Mouse (Mus musculus) midbrain, embryonic 11.5 days (tissue): Measurements from ENCODE around the gene Nol12. TPM values are rescaled to one million over a fixed set of nuclear protein-coding genes. Genes with fewer than 3 reads are reported as not detected.
A peak's percentile ranks its signal among the peaks of the same experiment; 100 is the strongest.

Experiments used
- ATAC-seq: fragments of 200-750 bp; cut with Nextera tagmentation; 2 replicates; pipeline ENCODE4 v1.8.0; 2017; ENCODE audit warnings: moderate TSS enrichment, moderate library complexity; ENCODE audit not compliant: low FRiP score
- DNase-seq: peaks from one replicate; pipeline ENCODE4 v3.0.0; 2015; ENCODE audit warnings: low spot score; ENCODE audit errors: missing footprints
- H3K27ac ChIP-seq: fragments of 300-500 bp; sonication (generic); 2 replicates; pipeline ENCODE4 v1.5.1; 2014; ENCODE audit warnings: low read depth, low read length
- H3K27me3 ChIP-seq: fragments of 300-500 bp; sonication (generic); 2 replicates; pipeline ENCODE4 v1.6.1; 2014; ENCODE audit warnings: mild to moderate bottlenecking, low read length, moderate library complexity, mixed read lengths; ENCODE audit not compliant: control insufficient read depth, insufficient read depth
- H3K36me3 ChIP-seq: fragments of 300-500 bp; sonication (generic); 2 replicates; pipeline ENCODE4 v1.6.1; 2014; ENCODE audit warnings: mild to moderate bottlenecking, low read length, moderate library complexity, mixed read lengths; ENCODE audit not compliant: control insufficient read depth, insufficient read depth
- H3K4me1 ChIP-seq: fragments of 300-500 bp; sonication (generic); 2 replicates; pipeline ENCODE4 v1.6.1; 2014; ENCODE audit warnings: low read length; ENCODE audit not compliant: control insufficient read depth, insufficient read depth
- H3K4me2 ChIP-seq: fragments of 300-500 bp; sonication (generic); 2 replicates; pipeline ENCODE4 v1.6.1; 2014; ENCODE audit warnings: mild to moderate bottlenecking, moderate library complexity
- H3K4me3 ChIP-seq: fragments of 300-500 bp; sonication (generic); 2 replicates; pipeline ENCODE4 v1.5.1; 2014; ENCODE audit warnings: low read depth, low read length
- H3K9ac ChIP-seq: fragments of 300-500 bp; sonication (generic); 2 replicates; pipeline ENCODE4 v1.6.1; 2014; ENCODE audit warnings: low read length
- H3K9me3 ChIP-seq: fragments of 300-500 bp; sonication (generic); 2 replicates; pipeline ENCODE4 v1.6.1; 2016; ENCODE audit warnings: low read length; ENCODE audit not compliant: control insufficient read depth
- WGBS: fragments of 180-500 bp; shearing (Covaris S2); extraction: QIAGEN DNeasy Blood & Tissue Kit; methylation state at CpG from one replicate; pipeline ENCODE4 v1.1.7; 2014; 5-methylcytosine and 5-hydroxymethylcytosine counted together
- polyA plus RNA-seq: library from polyadenylated mRNA; unstranded; fragments of >200 nt; fragmentation: Nextera tagmentation; extraction: Ambion mirVana; gene quantifications from 2 replicates; pipeline ENCODE4 v1.2.1, GENCODE M21; 2014

Gene Nol12
- polyA plus RNA-seq = 58.3 and 62.7 TPM in 2 replicates

DNA sequence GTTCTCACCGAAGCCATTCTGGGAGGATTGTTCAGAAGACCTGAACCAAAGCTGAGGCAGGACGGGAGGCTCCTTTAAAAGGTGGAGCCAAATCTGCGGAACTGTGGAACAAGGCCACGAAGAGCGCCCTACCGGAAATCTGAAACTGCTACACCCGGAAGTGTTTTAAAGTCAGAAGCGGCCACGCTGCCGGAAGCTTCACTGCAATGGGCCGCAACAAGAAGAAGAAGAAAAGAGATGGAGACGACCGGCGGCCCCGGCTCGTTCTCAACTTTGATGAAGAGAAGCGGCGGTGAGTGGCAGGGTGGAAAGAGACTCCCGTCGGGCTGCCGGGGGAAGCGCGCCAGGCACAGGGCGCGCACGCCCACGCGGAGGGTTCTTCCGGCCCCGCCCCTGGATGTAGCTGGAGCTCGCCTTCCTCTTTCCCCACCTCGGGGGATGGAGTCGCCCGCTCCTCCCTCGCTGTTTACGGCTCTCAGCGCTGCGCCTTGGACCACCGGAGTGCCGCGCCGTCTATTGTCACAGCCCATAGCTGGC is at the start of gene Nol12:
TSS of gene Nol12 (plus strand) at position 150 of the 537 bp plus-strand sequence.
- Histone ChIP-seq H3K27me3 (no peaks in the 10 kb centered on the region), H3K9ac (peak within 1 kb of the TSS; percentile 81), H3K36me3 (peaks cover 10% of the 10 kb centered on the region; the same call in 1 of the 2 replicates), H3K4me3 (peak within 1 kb of the TSS; percentile 82), H3K4me2 (peak within 1 kb of the TSS; percentile 89), H3K27ac (peak within 1 kb of the TSS; percentile 64; the same call in 1 of the 2 replicates), H3K9me3 (no peaks in the 10 kb centered on the region), H3K4me1 (peaks cover 8% of the 10 kb centered on the region)
- ATAC-seq (peak; percentile 90), DNase-seq (peak; percentile 99)
- WGBS = under 1% methylated on average over 42 of the region's 42 CpGs

DNA sequence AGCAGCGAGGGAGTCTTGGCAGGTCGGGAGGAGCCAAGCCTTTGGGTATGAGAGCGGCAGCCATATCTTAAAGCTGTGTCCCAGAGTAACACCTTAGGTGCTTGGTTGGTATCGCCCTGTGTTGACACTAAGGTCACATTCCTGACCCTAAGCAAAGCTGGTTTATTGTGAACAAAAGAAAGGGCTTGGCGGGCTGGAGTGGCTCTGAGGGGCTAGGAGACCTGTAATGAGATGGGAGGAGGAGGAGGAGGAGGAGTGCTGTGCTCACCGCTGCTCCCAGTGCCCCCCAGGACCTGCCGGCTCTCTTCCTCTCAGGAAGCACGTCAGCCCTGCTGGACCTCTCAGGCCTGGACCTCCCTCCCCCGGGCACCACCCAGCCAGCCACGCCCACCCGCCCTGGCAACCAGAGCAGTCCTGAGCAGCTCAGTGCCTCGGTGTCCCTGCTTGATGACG is 45.3 kb upstream of the Nol12 start:
- peaks cover 22% of the 10 kb centered on the region for H3K36me3 ChIP-seq
- H3K9ac ChIP-seq = peak overlapping the region; percentile 6; the same call in 1 of the 2 replicates
- no peak overlapping the region for H3K27ac ChIP-seq
- H3K9me3 ChIP-seq = no peaks in the 10 kb centered on the region
- H3K4me1 ChIP-seq = peaks cover 9% of the 10 kb centered on the region; the same call in 1 of the 2 replicates
- ATAC-seq (0 out of 2 replicates have a peak, but pooled peaks have one; percentile 19), DNase-seq (no peak)
- 15% methylated on average over 13 of the region's 13 CpGs for WGBS
- H3K4me3 ChIP-seq = no peak overlapping the region
- H3K4me2 ChIP-seq = no peak overlapping the region
- H3K27me3 ChIP-seq = no peaks in the 10 kb centered on the region

DNA sequence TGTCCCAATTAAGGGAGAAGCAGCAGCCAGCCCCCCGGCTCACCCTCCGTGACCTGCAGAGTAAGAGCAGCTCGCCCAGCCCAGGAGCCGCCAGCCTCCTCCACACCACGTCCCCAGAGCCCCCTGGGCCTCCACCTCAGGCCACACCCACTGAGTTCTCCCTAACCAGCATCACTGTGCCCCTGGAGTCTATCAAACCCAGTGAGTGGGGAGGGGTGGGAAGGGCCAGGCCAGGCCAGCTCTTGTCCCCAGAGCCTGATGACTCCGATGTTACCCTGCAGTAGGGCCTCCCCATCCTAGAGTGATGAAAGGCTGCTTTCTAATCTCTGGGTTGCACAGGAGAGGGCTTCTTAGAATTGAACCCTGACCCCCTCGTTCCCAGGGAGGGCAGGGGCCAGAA is 42.3 kb upstream of the Nol12 start:
- no peak overlapping the region for H3K9ac ChIP-seq
- ATAC-seq (no peak), DNase-seq (no peak)
- no peaks in the 10 kb centered on the region for H3K9me3 ChIP-seq
- no peak overlapping the region for H3K4me2 ChIP-seq
- H3K27ac ChIP-seq = no peak overlapping the region
- peaks cover 9% of the 10 kb centered on the region for H3K36me3 ChIP-seq
- WGBS = 70% methylated on average over 7 of the region's 7 CpGs
- no peaks in the 10 kb centered on the region for H3K27me3 ChIP-seq
- no peak overlapping the region for H3K4me3 ChIP-seq
- peaks cover 9% of the 10 kb centered on the region; the same call in 1 of the 2 replicates for H3K4me1 ChIP-seq

DNA sequence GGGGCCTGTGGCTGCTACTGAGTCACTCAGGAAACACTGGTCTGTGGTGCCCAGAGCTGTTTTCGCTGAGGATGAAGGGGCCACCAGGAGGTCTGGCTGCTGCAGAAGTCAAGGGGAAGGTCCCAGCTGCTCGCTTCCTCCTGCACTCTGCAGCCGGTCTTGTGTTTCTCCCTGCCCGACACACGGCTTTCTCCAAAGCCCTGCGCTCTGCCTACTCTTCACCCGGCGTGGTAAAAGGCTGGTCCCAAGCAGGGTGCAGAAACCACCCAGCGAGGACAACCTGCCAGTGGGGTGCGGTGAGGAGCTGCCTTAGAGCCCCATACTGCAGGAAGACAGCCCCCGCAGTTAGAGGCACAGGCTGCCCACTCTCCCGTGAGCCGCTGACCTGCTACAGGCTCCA is 40.0 kb upstream of the Nol12 start:
- peaks cover 4% of the 10 kb centered on the region for H3K4me1 ChIP-seq
- no peak overlapping the region; the same call in 1 of the 2 replicates for H3K27ac ChIP-seq
- H3K27me3 ChIP-seq = no peaks in the 10 kb centered on the region
- no peak overlapping the region for H3K4me2 ChIP-seq
- no peak for DNase-seq
- H3K9ac ChIP-seq = no peak overlapping the region
- H3K9me3 ChIP-seq = no peaks in the 10 kb centered on the region
- H3K4me3 ChIP-seq = no peak overlapping the region
- 77% methylated on average over 13 of the region's 13 CpGs for WGBS
- no peak for ATAC-seq
- H3K36me3 ChIP-seq = peaks cover 2% of the 10 kb centered on the region; the same call in 1 of the 2 replicates

DNA sequence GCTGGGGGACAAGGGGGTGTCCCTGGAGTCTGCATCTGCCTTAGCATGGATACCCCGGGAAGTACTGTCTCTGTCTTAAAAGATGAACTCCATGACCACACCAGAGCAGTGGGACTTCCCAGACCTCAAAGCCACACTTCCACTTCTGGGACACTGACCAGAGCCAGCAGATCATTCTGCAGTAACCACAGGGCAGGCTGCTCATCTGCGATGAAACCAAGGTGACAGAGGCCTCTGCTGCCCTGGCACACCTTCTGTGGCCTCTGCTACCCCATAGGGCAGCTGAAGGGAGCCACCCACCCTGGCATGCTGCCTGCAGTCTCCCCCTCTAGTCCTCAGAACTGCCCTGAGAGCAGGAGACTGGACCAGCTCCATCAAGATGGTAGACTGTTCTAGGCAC is 39.0 kb upstream of the Nol12 start:
- H3K4me2 ChIP-seq = no peak overlapping the region
- H3K27me3 ChIP-seq = peaks cover 2% of the 10 kb centered on the region; the same call in 1 of the 2 replicates
- ATAC-seq = no peak
- H3K4me1 ChIP-seq = peaks cover 13% of the 10 kb centered on the region
- no peak for DNase-seq
- H3K4me3 ChIP-seq = no peak overlapping the region
- no peaks in the 10 kb centered on the region for H3K9me3 ChIP-seq
- H3K27ac ChIP-seq = no peak overlapping the region
- WGBS = 91% methylated on average over 2 of the region's 2 CpGs
- peaks cover 2% of the 10 kb centered on the region; the same call in 1 of the 2 replicates for H3K36me3 ChIP-seq
- no peak overlapping the region for H3K9ac ChIP-seq

DNA sequence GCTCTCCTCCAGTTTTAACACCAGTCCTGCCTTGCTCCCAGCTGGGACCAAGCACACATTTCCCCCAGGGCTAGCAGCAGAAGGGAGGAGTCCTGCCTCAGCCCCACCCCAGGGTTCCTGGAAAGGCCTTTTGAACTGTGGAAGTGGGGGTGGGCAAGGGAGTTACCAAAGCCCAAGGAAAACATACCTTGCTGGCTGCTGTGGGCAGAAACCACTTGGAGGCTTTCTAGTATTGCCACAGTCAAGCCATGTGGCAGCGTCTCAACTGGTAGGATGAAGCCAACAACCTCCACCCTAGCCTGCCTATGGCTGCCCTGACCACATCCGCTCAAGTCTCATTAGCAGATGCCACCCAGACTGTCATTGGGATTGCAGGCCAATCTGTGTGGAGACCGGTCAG is 38.6 kb upstream of the Nol12 start:
- Histone ChIP-seq H3K4me1 (peaks cover 15% of the 10 kb centered on the region), H3K9me3 (no peaks in the 10 kb centered on the region), H3K36me3 (peaks cover 2% of the 10 kb centered on the region; the same call in 1 of the 2 replicates), H3K27me3 (peaks cover 6% of the 10 kb centered on the region), H3K9ac (no peak overlapping the region), H3K27ac (no peak overlapping the region), H3K4me3 (no peak overlapping the region), H3K4me2 (no peak overlapping the region)
- DNase-seq (no peak), ATAC-seq (no peak)
- 85% methylated on average over 3 of the region's 3 CpGs for WGBS

DNA sequence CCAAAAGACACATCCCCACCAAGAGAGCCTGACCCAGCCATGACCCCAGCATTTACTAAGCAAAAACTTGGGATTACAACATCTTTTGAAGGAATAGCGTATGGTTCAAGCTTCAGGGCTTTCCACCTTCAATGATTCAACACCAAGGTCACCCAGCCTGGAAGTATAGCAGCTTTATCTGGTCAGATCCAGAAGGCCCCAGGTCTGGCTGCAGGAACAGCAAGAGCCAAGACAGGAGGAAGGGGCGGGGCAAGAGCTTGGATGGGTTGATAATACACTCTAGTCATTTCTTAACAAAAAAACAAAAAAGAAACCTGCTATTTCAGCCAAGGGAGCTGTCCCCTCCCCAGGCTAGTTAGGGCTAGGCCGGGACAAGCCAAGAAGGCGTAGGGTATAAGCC is 37.2 kb upstream of the Nol12 start:
- DNase-seq = no peak
- no peaks in the 10 kb centered on the region for H3K9me3 ChIP-seq
- no peak overlapping the region for H3K9ac ChIP-seq
- H3K4me2 ChIP-seq = no peak overlapping the region
- 86% methylated on average over 4 of the region's 4 CpGs for WGBS
- H3K27ac ChIP-seq = no peak overlapping the region
- H3K27me3 ChIP-seq = peaks cover 9% of the 10 kb centered on the region
- H3K4me3 ChIP-seq = no peak overlapping the region
- H3K4me1 ChIP-seq = peaks cover 17% of the 10 kb centered on the region
- no peak for ATAC-seq
- no peaks in the 10 kb centered on the region for H3K36me3 ChIP-seq

DNA sequence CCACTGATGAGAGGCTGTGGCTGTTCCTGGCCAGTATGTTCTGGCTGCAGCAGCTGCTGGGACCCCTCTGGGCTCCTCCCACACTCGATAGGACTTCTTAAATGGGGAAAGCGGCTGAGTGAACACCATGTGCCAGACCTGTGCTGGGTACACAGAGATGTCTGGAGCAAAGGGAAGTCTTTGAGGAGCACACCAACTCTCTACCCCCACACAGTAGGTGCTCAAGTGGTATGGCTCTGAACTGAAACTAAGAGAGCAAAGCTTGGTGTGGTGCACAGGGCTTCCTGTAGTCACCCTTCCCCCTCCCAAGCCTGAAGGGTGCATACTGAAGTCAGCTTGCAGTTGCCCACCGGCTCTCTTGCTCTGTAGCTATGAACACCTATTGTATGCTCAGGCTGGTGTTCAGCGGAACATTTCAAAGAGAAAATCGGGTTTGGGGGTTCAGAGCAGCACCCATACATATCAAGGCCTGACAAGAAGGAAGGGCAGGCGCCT is 36.2 kb upstream of the Nol12 start:
- no peak overlapping the region for H3K27ac ChIP-seq
- H3K4me1 ChIP-seq = peaks cover 17% of the 10 kb centered on the region
- H3K9ac ChIP-seq = no peak overlapping the region
- no peaks in the 10 kb centered on the region for H3K9me3 ChIP-seq
- no peak for DNase-seq
- no peak for ATAC-seq
- no peak overlapping the region for H3K4me2 ChIP-seq
- H3K36me3 ChIP-seq = no peaks in the 10 kb centered on the region
- 56% methylated on average over 6 of the region's 6 CpGs for WGBS
- no peak overlapping the region for H3K4me3 ChIP-seq
- peaks cover 9% of the 10 kb centered on the region for H3K27me3 ChIP-seq

DNA sequence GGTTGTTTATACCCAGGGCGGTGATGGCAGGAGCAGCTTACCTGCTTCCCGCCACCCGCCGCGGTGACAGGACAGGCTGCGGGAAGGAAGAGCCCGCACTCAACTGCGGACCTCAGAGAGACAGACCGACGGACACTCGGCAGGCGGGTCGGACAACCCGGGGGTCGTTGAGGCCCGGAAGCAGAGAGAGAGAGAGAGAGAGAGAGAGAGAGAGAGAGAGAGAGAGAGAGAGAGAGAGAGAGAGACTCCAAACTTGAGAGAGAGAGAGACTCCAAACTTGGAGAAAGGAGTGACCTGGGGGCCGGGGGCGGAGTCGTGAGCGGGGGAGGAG is 35.4 kb upstream of the Nol12 start, which contains the start of gene Gm49510:
TSS of gene Gm49510 (plus strand) at position 259 of the 331 bp plus-strand sequence.
- Histone ChIP-seq H3K27ac (no peak within 1 kb of the TSS), H3K36me3 (no peaks in the 10 kb centered on the region), H3K4me3 (peak within 1 kb of the TSS; percentile 38), H3K9me3 (no peaks in the 10 kb centered on the region), H3K27me3 (peaks cover 9% of the 10 kb centered on the region), H3K9ac (peak within 1 kb of the TSS; percentile 50), H3K4me2 (peak within 1 kb of the TSS; percentile 76), H3K4me1 (peaks cover 17% of the 10 kb centered on the region)
- DNase-seq (peak; percentile 88), ATAC-seq (no peak)
- under 1% methylated on average over 20 of the region's 20 CpGs for WGBS
